Mouse (Mus musculus) ZHBTc4 (cell line): ENCODE measurements at regions not wholly inside any gene's neighbourhood (a gene's known extent, or its start where the extent isn't known, plus 50 kb on each side); places are given as distances from the start of the nearest gene placed in this dataset.
A peak's percentile ranks its signal among the peaks of the same experiment; 100 is the strongest.
"Not testable (repeated sequence)": the region's sequence is repeated elsewhere in the genome, so short reads cannot be mapped to it uniquely, and the experiment has no call there.

Experiments
- DNase-seq: peaks from one replicate; pipeline ENCODE4 v3.0.0-alpha.2; 2011; ENCODE audit warnings: low read depth, low spot score

GRCm38 (mm10) chr16:30683986-30684385, 84.5 kb downstream of the Fam43a start:
- DNase-seq = peak; percentile 34

GRCm38 (mm10) chr16:30686536-30686935, 87.0 kb downstream of the Fam43a start:
- DNase-seq = no peak

- DNase-seq = no peak
These were observed 87.7 kb downstream of the Fam43a start for GRCm38 (mm10) chr16:30687225-30687624.

- DNase-seq = peak; percentile 84
These were observed 88.2 kb downstream of the Fam43a start for GRCm38 (mm10) chr16:30687682-30688081.

GRCm38 (mm10) chr16:30690531-30690930, 91.0 kb downstream of the Fam43a start:
- DNase-seq = no peak

- peak; percentile 84 for DNase-seq
These were observed 92.4 kb downstream of the Fam43a start for GRCm38 (mm10) chr16:30691964-30692363.

- DNase-seq = peak; percentile 37
These were observed 93.1 kb downstream of the Fam43a start for GRCm38 (mm10) chr16:30692541-30693141.

GRCm38 (mm10) chr16:30693206-30693605, 93.7 kb downstream of the Fam43a start:
- DNase-seq = no peak

- DNase-seq = peak; percentile 95
These were observed 94.5 kb downstream of the Fam43a start for GRCm38 (mm10) chr16:30693839-30694527.

GRCm38 (mm10) chr16:30695691-30696090, 96.2 kb downstream of the Fam43a start:
- DNase-seq = no peak

- DNase-seq = no peak
These were observed 97.7 kb downstream of the Fam43a start for GRCm38 (mm10) chr16:30697209-30697608.

GRCm38 (mm10) chr16:30697806-30698205, 98.3 kb downstream of the Fam43a start:
- DNase-seq = no peak

GRCm38 (mm10) chr16:30703831-30704230, 104.3 kb downstream of the Fam43a start:
- no peak for DNase-seq

GRCm38 (mm10) chr16:30709501-30709900, 110.0 kb downstream of the Fam43a start:
- DNase-seq = no peak

GRCm38 (mm10) chr16:30709975-30710374, 110.5 kb downstream of the Fam43a start:
- DNase-seq = no peak

- peak; percentile 49 for DNase-seq
These were observed 113.0 kb downstream of the Fam43a start for GRCm38 (mm10) chr16:30712570-30712969.

- DNase-seq = not testable (repeated sequence)
These were observed 118.1 kb downstream of the Fam43a start for GRCm38 (mm10) chr16:30717577-30717976.

GRCm38 (mm10) chr16:30720791-30721190, 121.3 kb downstream of the Fam43a start:
- no peak for DNase-seq

GRCm38 (mm10) chr16:30721223-30721622, 121.7 kb downstream of the Fam43a start:
- DNase-seq = no peak

GRCm38 (mm10) chr16:30722372-30722771, 122.8 kb downstream of the Fam43a start:
- DNase-seq = no peak

- no peak for DNase-seq
These were observed 125.1 kb downstream of the Fam43a start for GRCm38 (mm10) chr16:30724591-30724990.

GRCm38 (mm10) chr16:30732770-30733415, 133.4 kb downstream of the Fam43a start:
- peak; percentile 39 for DNase-seq

- DNase-seq = peak; percentile 41
These were observed 134.0 kb downstream of the Fam43a start for GRCm38 (mm10) chr16:30733478-30733877.
